Mouse (Mus musculus) kidney, embryonic 14.5 days (tissue): ENCODE results near the gene Hspa5. TPM values are rescaled to one million over a fixed set of nuclear protein-coding genes. Genes with fewer than 3 reads are reported as not detected.
"Not testable (repeated sequence)": the region's sequence is repeated elsewhere in the genome, so short reads cannot be mapped to it uniquely, and the experiment has no call there.

Source experiments
- ATAC-seq: fragments of 200-750 bp; cut with Nextera tagmentation; 2 replicates; pipeline ENCODE4 v1.8.0; 2017; ENCODE audit warnings: moderate number of reproducible peaks, mild to moderate bottlenecking, moderate TSS enrichment, moderate library complexity; ENCODE audit not compliant: low FRiP score, low TSS enrichment
- H3K27ac ChIP-seq: fragments of 300-500 bp; sonication (generic); 2 replicates; pipeline ENCODE4 v1.5.1; 2014; ENCODE audit warnings: low read depth, mild to moderate bottlenecking, low read length, moderate library complexity, mixed read lengths
- H3K27me3 ChIP-seq: fragments of 300-500 bp; sonication (generic); 2 replicates; pipeline ENCODE4 v1.6.1; 2014; ENCODE audit warnings: mild to moderate bottlenecking, low read length; ENCODE audit not compliant: control insufficient read depth, insufficient read depth
- H3K36me3 ChIP-seq: fragments of 300-500 bp; sonication (generic); 2 replicates; pipeline ENCODE4 v1.6.1; 2014; ENCODE audit warnings: low read length, mixed read lengths; ENCODE audit not compliant: control insufficient read depth, insufficient read depth
- H3K4me1 ChIP-seq: fragments of 300-500 bp; sonication (generic); 2 replicates; pipeline ENCODE4 v1.6.1; 2014; ENCODE audit warnings: low read length, mixed read lengths; ENCODE audit not compliant: control insufficient read depth, insufficient read depth
- H3K4me2 ChIP-seq: fragments of 300-500 bp; sonication (generic); replicated peaks from 2 replicates; pipeline ENCODE4 v1.6.1; 2014; ENCODE audit warnings: low read depth, mild to moderate bottlenecking, low read length
- H3K4me3 ChIP-seq: fragments of 300-500 bp; sonication (generic); 2 replicates; pipeline ENCODE4 v1.5.1; 2014; ENCODE audit warnings: mild to moderate bottlenecking, low read length
- H3K9ac ChIP-seq: fragments of 300-500 bp; sonication (generic); 2 replicates; pipeline ENCODE4 v1.6.1; 2014; ENCODE audit warnings: low read depth, mild to moderate bottlenecking, low read length, moderate library complexity
- H3K9me3 ChIP-seq: fragments of 300-500 bp; sonication (generic); 2 replicates; pipeline ENCODE4 v1.6.1; 2016; ENCODE audit warnings: low read length; ENCODE audit not compliant: control insufficient read depth
- WGBS: fragments of 180-500 bp; shearing (Covaris S2); extraction: QIAGEN DNeasy Blood & Tissue Kit; methylation state at CpG from one replicate; pipeline ENCODE4 v1.1.7; 2014; 5-methylcytosine and 5-hydroxymethylcytosine counted together
- polyA plus RNA-seq: library from polyadenylated mRNA; unstranded; fragments of >200 nt; fragmentation: Nextera tagmentation; extraction: Ambion mirVana; gene quantifications from 2 replicates; pipeline ENCODE4 v1.2.1, GENCODE M21; 2014

Hspa5 gene
- polyA plus RNA-seq, 1 experiment from 2014 or later = 971 TPM

DNA sequence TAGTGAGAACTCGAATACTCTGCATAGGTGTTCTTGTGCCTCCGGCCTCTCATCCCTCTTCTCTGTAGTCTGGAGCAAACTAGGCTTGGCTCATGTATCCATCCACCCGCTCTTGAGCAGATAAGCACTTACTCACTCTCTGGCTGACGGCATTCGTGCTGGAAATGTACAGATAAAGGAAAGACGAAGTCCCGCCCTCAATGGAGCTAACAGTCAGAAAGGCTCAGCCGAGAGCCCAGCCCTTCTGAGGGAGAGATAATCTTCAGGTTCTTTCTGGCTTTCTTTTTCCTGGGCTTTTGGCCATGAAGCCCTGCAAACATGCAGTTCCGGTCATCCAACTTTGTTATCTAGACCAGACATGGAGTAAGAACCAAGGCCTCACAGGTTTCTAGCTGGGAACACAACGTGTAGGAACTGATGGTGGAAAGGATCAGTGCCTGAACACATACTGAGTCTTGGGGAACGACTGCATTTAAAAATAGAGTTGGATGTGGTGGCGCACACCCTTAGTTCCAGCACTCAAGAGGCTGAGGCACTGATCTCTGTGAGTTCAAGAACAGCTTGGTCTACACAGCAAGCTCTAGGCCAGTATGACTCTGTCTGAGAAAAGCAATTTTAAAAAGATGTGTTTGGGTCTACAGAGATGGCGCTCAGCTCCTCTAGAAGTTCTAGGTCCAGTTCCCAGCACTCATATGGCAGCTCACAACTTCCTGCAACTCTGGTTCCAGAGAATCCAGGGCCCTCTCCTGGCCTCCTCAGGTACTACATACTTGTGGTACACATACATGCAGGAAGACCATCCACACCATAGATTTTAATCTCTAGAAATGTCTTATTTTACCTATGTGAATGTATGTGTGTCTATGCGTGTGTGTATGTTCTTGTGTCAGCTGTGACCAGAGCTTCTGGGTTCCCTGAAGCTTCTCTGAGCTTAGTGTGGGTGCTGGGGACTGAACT is 11.6 kb downstream of the Hspa5 start:
- Histone ChIP-seq H3K27me3 (no peaks in the 10 kb centered on the region), H3K4me3 (no peak overlapping the region), H3K9me3 (no peaks in the 10 kb centered on the region), H3K4me1 (no peaks in the 10 kb centered on the region), H3K27ac (no peak overlapping the region), H3K36me3 (peaks cover 65% of the 10 kb centered on the region), H3K9ac (no peak overlapping the region), H3K4me2 (no peak overlapping the region)
- no peak for ATAC-seq
- 89% methylated on average over 14 of the region's 14 CpGs for WGBS

DNA sequence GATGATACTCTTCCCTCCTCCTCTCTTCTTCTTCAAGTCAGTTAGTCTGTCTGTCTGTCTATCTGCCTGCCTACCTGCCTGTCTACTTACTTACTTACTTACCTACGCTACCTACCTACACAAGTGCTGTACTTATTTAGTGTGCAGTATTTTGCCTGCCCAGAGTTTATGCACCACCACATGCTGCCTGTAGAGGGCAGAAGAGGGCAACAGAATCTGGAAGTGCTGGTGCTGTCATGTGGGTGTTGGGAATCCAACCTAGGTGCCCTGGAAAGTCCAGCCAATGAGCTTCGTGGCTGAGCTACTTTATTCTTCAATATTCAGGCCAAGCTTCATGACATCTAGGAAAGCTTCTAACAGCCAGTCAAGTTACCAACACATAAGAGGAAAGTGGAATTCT is 12.3 kb downstream of the Hspa5 start:
- no peaks in the 10 kb centered on the region for H3K4me1 ChIP-seq
- ATAC-seq = no peak
- H3K27me3 ChIP-seq = no peaks in the 10 kb centered on the region
- peaks cover 61% of the 10 kb centered on the region for H3K36me3 ChIP-seq
- WGBS = 79% methylated on average over 2 of the region's 2 CpGs
- no peak overlapping the region for H3K4me2 ChIP-seq
- H3K9me3 ChIP-seq = no peaks in the 10 kb centered on the region
- H3K9ac ChIP-seq = no peak overlapping the region
- H3K27ac ChIP-seq = no peak overlapping the region
- H3K4me3 ChIP-seq = no peak overlapping the region

- H3K36me3 ChIP-seq = peaks cover 27% of the 10 kb centered on the region; the same call in 1 of the 2 replicates
- ATAC-seq = no peak
- H3K4me3 ChIP-seq = no peak overlapping the region
- H3K4me1 ChIP-seq = no peaks in the 10 kb centered on the region
- H3K27me3 ChIP-seq = no peaks in the 10 kb centered on the region
- WGBS = 92% methylated on average over 8 of the region's 8 CpGs
- H3K9me3 ChIP-seq = no peaks in the 10 kb centered on the region
- H3K9ac ChIP-seq = no peak overlapping the region
- H3K27ac ChIP-seq = no peak overlapping the region
- no peak overlapping the region for H3K4me2 ChIP-seq
These were observed 18.5 kb downstream of the Hspa5 start for GRCm38 (mm10) chr2:34790282-34790681.

DNA sequence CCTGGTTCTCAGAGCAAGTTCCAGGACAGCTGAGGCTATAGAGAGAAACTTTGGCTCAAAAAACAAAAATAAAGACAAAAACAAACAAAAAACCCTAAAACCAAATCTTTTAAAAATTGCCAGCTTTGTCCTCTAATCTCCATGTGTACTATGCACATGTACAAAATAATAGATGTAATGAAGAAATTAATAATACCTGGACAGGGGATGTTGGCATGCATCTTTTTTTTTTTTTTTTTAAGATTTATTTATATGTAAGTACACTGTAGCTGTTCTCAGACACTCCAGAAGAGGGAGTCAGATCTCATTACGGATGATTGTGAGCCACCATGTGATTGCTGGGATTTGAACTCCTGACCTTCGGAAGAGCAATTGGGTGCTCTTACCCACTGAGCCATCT is 20.8 kb downstream of the Hspa5 start:
- H3K4me2 ChIP-seq, H3K4me1 ChIP-seq, H3K9ac ChIP-seq, H3K9me3 ChIP-seq, H3K27me3 ChIP-seq, ATAC-seq, H3K4me3 ChIP-seq, H3K27ac ChIP-seq: not testable (repeated sequence)
- peaks cover 20% of the 10 kb centered on the region; the same call in 1 of the 2 replicates for H3K36me3 ChIP-seq
- 85% methylated on average over 2 of the region's 2 CpGs for WGBS

DNA sequence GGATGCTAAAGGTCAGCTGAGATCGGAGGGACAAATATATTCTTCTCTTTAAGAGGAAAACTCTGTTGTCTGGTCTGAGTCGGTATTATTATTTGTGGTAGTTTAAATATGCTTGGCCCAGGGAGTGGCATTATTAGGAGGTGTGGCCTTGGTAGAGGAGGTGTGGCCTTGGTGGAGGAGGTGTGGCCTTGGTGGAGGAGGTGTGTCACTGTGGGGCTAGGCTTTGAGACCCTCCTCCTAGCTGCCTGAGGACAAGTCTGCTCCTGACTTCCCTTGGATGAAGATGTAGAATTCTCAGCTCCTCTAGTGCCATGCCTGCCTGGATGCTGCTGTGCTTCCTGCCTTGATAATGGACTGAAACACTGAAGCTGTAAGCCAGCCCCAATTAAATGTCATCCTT is 22.7 kb downstream of the Hspa5 start:
- WGBS = 93% methylated on average over 2 of the region's 2 CpGs
- Histone ChIP-seq H3K27me3 (no peaks in the 10 kb centered on the region), H3K9me3 (no peaks in the 10 kb centered on the region), H3K4me3 (no peak overlapping the region), H3K4me2 (no peak overlapping the region), H3K27ac (no peak overlapping the region), H3K36me3 (peaks cover 13% of the 10 kb centered on the region; the same call in 1 of the 2 replicates), H3K4me1 (peaks cover 4% of the 10 kb centered on the region; the same call in 1 of the 2 replicates), H3K9ac (no peak overlapping the region)
- no peak for ATAC-seq

- peaks cover 13% of the 10 kb centered on the region; the same call in 1 of the 2 replicates for H3K36me3 ChIP-seq
- no peaks in the 10 kb centered on the region for H3K9me3 ChIP-seq
- no peaks in the 10 kb centered on the region for H3K27me3 ChIP-seq
- peaks cover 4% of the 10 kb centered on the region; the same call in 1 of the 2 replicates for H3K4me1 ChIP-seq
- no peak overlapping the region for H3K9ac ChIP-seq
- no peak overlapping the region for H3K4me3 ChIP-seq
- no peak overlapping the region for H3K27ac ChIP-seq
- no peak overlapping the region for H3K4me2 ChIP-seq
- ATAC-seq = no peak
- WGBS = 95% methylated on average over 7 of the region's 7 CpGs
These were observed 23.7 kb downstream of the Hspa5 start for GRCm38 (mm10) chr2:34795426-34795825.

DNA sequence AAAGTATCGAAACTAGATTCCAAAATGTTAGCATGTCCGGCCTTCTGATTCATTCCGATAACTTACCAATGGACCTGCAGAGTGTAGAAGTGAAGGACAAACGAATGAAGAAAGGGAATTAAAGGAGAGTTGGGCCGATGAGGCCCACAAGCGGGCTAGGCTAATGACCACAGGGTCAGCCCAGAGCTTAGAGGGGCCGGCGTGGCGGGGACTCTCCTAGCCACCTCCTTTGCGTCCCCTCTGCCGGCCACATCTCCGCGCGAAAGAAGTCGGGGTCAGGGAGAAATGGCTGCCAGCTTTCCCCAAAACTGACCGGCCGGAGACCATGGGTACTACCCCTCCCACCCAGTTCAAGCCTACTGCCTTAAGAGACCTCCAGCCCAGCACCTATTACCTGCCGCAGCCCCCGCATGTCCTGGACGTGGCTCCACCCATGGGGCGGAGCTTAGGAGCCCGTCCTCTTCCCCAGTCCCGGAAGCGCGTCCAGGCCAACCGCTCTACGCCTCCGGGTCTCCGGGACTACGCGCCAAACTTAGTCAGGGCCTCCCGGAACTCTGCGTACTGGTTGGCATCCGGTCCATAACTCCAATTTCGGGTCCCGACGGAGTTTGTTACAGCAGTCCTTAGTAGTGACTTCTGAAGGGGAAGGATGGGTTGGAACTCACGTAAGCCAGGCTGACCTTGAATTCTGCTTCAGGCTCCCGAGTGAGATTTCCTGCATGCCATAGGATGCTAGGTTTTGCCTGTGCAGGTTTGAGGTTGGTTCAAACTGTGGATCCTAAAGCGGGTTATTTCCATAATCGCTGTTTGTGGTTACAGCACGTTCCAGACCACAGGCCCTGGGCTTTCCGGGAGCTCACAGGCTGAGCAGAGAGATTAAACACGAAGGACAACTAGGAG is 27.8 kb downstream of the Hspa5 start, which contains the start of gene Rabepk:
Gene Rabepk, minus strand, starts transcription at position 556 of the 900 bp plus-strand sequence.
- H3K36me3 ChIP-seq = peaks cover 15% of the 10 kb centered on the region; the same call in 1 of the 2 replicates
- peak within 1 kb of the TSS; percentile 73 for H3K4me3 ChIP-seq
- H3K27ac ChIP-seq = peak within 1 kb of the TSS; percentile 65
- H3K27me3 ChIP-seq = no peaks in the 10 kb centered on the region
- H3K4me2 ChIP-seq = peak within 1 kb of the TSS; percentile 71
- H3K9me3 ChIP-seq = no peaks in the 10 kb centered on the region
- peak within 1 kb of the TSS; percentile 78 for H3K9ac ChIP-seq
- ATAC-seq = peak; percentile 79
- peaks cover 13% of the 10 kb centered on the region; the same call in 1 of the 2 replicates for H3K4me1 ChIP-seq
- 4% methylated on average over 44 of the region's 44 CpGs for WGBS

DNA sequence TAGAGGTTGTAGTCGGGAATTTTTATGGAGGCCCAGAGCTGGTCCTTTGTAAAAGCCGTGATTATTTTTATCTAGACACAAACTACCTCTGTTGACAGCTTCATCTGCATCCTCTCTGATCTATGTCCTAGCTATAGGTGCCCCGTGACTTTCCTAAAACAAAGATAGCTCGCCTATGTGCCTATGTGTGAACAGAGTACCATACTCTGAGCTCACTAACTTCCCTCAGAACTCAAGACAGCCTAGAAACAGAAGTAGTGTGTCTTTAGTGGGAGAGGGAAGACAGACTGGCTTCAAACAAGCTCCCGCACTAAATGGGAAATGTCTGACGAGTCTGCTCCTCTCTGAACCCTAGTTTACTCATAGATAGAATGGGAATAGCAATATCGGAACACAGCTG is 28.6 kb downstream of the Hspa5 start:
- Histone ChIP-seq H3K9me3 (no peaks in the 10 kb centered on the region), H3K27me3 (no peaks in the 10 kb centered on the region), H3K4me1 (peaks cover 13% of the 10 kb centered on the region; the same call in 1 of the 2 replicates), H3K27ac (peak overlapping the region; percentile 65; the same call in 1 of the 2 replicates), H3K9ac (peak overlapping the region; percentile 78; the same call in 1 of the 2 replicates), H3K4me2 (peak overlapping the region; percentile 71; the same call in 1 of the 2 replicates), H3K4me3 (peak overlapping the region; percentile 73; the same call in 1 of the 2 replicates), H3K36me3 (peaks cover 15% of the 10 kb centered on the region; the same call in 1 of the 2 replicates)
- WGBS = 77% methylated on average over 7 of the region's 7 CpGs
- ATAC-seq = no peak
